ENCODE assay signal across 9 mouse cellular contexts in genomic region chr11:9048703-9049060, GRCm38 (mm10). TPM values are rescaled to one million over a fixed set of nuclear protein-coding genes. Genes with fewer than 3 reads are reported as not detected.
DNase-seq lines count a peak whose midpoint lies in the region; ATAC-seq and TF ChIP-seq lines count a peak whose summit lies in the region.
"Had no signal": no experiment of that assay in that cellular context is flagged by ENCODE, and none has a peak within 500 bp of the region (broad histone marks: within the 10 kb centered on the region; RNA-seq: fewer than 3 reads in every experiment).

TSS of gene Sun3 (minus strand) at chr11:9048991.

- peaks cover 3% of the 10 kb centered on the region; the same call in 1 of the 2 replicates for H3K4me1 ChIP-seq in testis, adult 2 months (ENCODE audit: control insufficient read depth, insufficient read depth, low read length)
- H3K4me1 ChIP-seq in hindbrain, embryonic 15.5 days (replicated peaks), result peaks cover 8% of the 10 kb centered on the region; the same call in 1 of the 2 replicates
- H3K4me1 ChIP-seq in megakaryocyte, embryonic 14.5 days, result peaks cover 36% of the 10 kb centered on the region

- intact Hi-C loops in gastrocnemius, adult 2 months (cut with DNase I), result loop anchor here (5.0 kb wide), 1 partner anchor 36 kb away; the partner anchor contains the start of gene Hus1
- intact Hi-C loops in gastrocnemius, postnatal 36 days (cut with DNase I), result no loop called here

- TF ChIP-seq POLR2A in testis, adult 2 months (IDR thresholded peaks at IDR 0.05; ENCODE audit: control insufficient read depth, low read depth, low read length), result no peak

- H3K9me3 ChIP-seq in hindbrain, embryonic 15.5 days, result no peaks in the 10 kb centered on the region
- H3K9me3 ChIP-seq in megakaryocyte, embryonic 14.5 days, result no peaks in the 10 kb centered on the region

- DNase-seq in gastrocnemius, adult 2 months, result peak; percentile 31
- no peak for DNase-seq in gastrocnemius, postnatal 36 days
- DNase-seq in testis, postnatal 14 days (ENCODE audit: low spot score), result no peak
- DNase-seq in retina, embryonic 14.5 days (ENCODE audit: low spot score), result no peak
- no peak for DNase-seq in ovary, postnatal 14 days (ENCODE audit: low spot score)

- H3K27ac ChIP-seq in gastrocnemius, adult 2 months, result no peak within 1 kb of the TSS
- peak within 1 kb of the TSS; percentile 83 for H3K27ac ChIP-seq in testis, adult 2 months (ENCODE audit: control insufficient read depth, insufficient read depth, low read depth, low read length)
- no peak within 1 kb of the TSS for H3K27ac ChIP-seq in hindbrain, embryonic 15.5 days (replicated peaks)

- no peaks in the 10 kb centered on the region for H3K36me3 ChIP-seq in testis, adult 2 months (ENCODE audit: control insufficient read depth, insufficient read depth, low read length)
- H3K36me3 ChIP-seq in hindbrain, embryonic 15.5 days, result no peaks in the 10 kb centered on the region
- no peaks in the 10 kb centered on the region for H3K36me3 ChIP-seq in megakaryocyte, embryonic 14.5 days (replicated peaks; ENCODE audit: low read length)

- H3K27me3 ChIP-seq in testis, adult 2 months (ENCODE audit: control insufficient read depth, insufficient read depth, low read length), result no peaks in the 10 kb centered on the region
- H3K27me3 ChIP-seq in hindbrain, embryonic 15.5 days, result peaks cover 11% of the 10 kb centered on the region
- peaks cover 20% of the 10 kb centered on the region for H3K27me3 ChIP-seq in megakaryocyte, embryonic 14.5 days (replicated peaks)

- TF ChIP-seq CTCF in gastrocnemius, adult 2 months (IDR thresholded peaks at IDR 0.05), result no peak
- TF ChIP-seq CTCF in testis, adult 2 months (IDR thresholded peaks at IDR 0.05; ENCODE audit: control insufficient read depth, insufficient read depth, insufficient replicate concordance, low read depth, low read length), result no peak

- H3K9ac ChIP-seq in hindbrain, embryonic 15.5 days, result peak within 1 kb of the TSS; percentile 30; the same call in 1 of the 2 replicates

- H3K4me3 ChIP-seq in gastrocnemius, adult 2 months, result peak within 1 kb of the TSS; percentile 72
- H3K4me3 ChIP-seq in testis, adult 2 months (ENCODE audit: control insufficient read depth, low read depth, low read length), result peak within 1 kb of the TSS; percentile 92
- peak within 1 kb of the TSS; percentile 57 for H3K4me3 ChIP-seq in hindbrain, embryonic 15.5 days
- peak within 1 kb of the TSS; percentile 95 for H3K4me3 ChIP-seq in megakaryocyte, embryonic 14.5 days (replicated peaks)

- ATAC-seq in hindbrain, embryonic 15.5 days (ENCODE audit: low FRiP score, low read depth), result peak; percentile 78

- H3K4me2 ChIP-seq in hindbrain, embryonic 15.5 days, result peak within 1 kb of the TSS; percentile 99

- WGBS in hindbrain, embryonic 15.5 days, result under 1% methylated on average over 18 of the region's 18 CpGs

RNA-seq across cellular contexts. Expression of gene Sun3, which starts in this region (rescaled TPM):
- total RNA-seq in gastrocnemius, adult 2 months (2021), result not detected
- total RNA-seq in gastrocnemius, postnatal 36 days (2021), result not detected
- 51.6 and 68.1 TPM in 2 replicates for polyA plus RNA-seq in testis, adult 2 months (2012; rRNA removed)
- 0.22 and 0.47 TPM in 2 replicates for polyA plus RNA-seq in hindbrain, embryonic 15.5 days (2015; fragmentation: Nextera tagmentation; extraction: Ambion mirVana)
- not detected in 2 replicates for polyA plus RNA-seq in megakaryocyte, embryonic 14.5 days (2012; ENCODE audit: insufficient read depth, low replicate concordance)
- total RNA-seq: gastrocnemius, postnatal 4 days had no signal

Comparison
In these comparisons a context has a peak if more than half of its experiments do, and no peak if none do; other contexts are left out.
1. RNA of gene Sun3 (polyA plus RNA-seq): 51.6 to 68.1 TPM in testis, adult 2 months; 0.22 to 0.47 TPM in hindbrain, embryonic 15.5 days and not detected in megakaryocyte, embryonic 14.5 days; every median in the first group is over 10 times any median in the second.
2. Peak in DNase-seq and H3K4me3 ChIP-seq in gastrocnemius, adult 2 months; RNA of the gene not detected or under 1 TPM.
3. Peak in ATAC-seq, H3K4me3 ChIP-seq, H3K9ac ChIP-seq and H3K4me2 ChIP-seq in hindbrain, embryonic 15.5 days; RNA of the gene not detected or under 1 TPM.
4. Peak in every context shown above with its lines, with median percentiles within 50 percentile points of each other: H3K4me3 ChIP-seq.